Mouse (Mus musculus) brain, embryonic 18.5 days (tissue): ENCODE measurements around the gene Shbg.
A peak's percentile ranks its signal among the peaks of the same experiment; 100 is the strongest.
"Not testable (repeated sequence)": the region's sequence is repeated elsewhere in the genome, so short reads cannot be mapped to it uniquely, and the experiment has no call there.

Experiments
- DNase-seq: peaks from one replicate; pipeline ENCODE4 v3.0.0-alpha.2; 2012; ENCODE audit warnings: low read depth, low spot score

Shbg gene

GRCm38 (mm10) chr11:69632284-69633089 lies 14.8 kb upstream of the Shbg start, which contains the start of gene Fxr2:
Gene Fxr2, plus strand, starts transcription at chr11:69632990.
- DNase-seq = peak; percentile 100

DNA sequence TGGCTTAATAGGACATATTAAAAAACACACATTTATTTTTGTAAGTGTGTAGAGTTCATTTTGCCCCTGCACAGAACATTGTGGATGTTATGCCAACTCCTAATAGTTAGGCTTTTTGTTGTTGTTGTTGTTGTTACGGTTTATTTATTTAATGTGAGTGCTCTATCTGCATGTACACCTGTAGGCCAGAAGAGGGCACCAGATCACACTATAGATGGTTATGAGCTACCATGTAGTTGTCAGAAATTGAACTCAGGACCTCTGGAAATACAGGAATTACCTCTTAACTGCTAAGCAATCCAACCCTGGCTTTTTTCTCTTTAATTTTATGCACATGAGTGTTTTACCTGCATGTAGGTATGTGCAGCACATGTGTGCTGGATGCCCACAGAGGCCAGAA lies 12.1 kb upstream of the Shbg start:
- no peak for DNase-seq

DNA sequence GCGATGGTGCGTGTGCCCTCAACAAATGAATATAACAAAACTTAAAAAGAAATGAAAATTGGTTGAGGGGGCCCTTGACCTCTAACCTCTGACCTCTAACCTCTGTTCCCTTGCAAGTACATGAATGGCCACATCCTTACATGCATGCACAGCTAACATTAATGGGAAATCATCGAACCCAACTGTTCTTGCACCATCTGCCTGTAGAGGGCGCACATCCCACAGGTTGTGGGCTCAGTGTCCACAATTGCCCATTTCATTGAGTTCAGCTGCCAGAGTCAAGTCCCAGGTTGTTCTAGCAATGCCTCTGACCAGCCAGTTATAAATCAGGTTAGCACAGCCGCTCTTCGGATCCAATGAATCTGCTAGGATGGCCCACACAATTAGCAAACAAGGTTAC lies 10.6 kb upstream of the Shbg start:
- DNase-seq = no peak

DNA sequence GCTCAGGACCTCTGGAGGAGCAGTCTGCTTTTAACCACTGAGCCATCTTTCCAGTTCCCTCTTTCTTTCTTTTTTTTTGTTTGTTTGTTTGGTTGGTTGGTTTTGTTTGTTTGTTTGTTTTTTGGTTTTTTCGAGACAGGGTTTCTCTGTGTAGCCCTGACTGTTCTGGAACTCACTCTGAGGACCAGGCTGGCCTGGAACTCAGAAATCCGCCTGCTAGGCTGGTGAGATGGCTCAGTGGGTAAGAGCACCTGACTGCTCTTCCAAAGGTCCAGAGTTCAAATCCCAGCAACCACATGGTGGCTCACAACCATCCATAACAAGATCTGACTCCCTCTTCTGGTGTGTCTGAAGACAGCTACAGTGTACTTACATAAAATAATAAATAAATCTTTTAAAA lies 6.6 kb upstream of the Shbg start:
- not testable (repeated sequence) for DNase-seq

- DNase-seq = no peak
Observed at GRCm38 (mm10) chr11:69623006-69623405, 5.3 kb upstream of the Shbg start.

- DNase-seq = no peak
Observed at GRCm38 (mm10) chr11:69622406-69622805, 4.7 kb upstream of the Shbg start.

- no peak for DNase-seq
Observed at GRCm38 (mm10) chr11:69621571-69622268, 4.0 kb upstream of the Shbg start, which contains the start of gene Sat2. Gene Sat2, plus strand, starts transcription at chr11:69622024.

GRCm38 (mm10) chr11:69620394-69621081 lies 2.8 kb upstream of the Shbg start:
- DNase-seq = no peak

- DNase-seq = no peak
Observed at GRCm38 (mm10) chr11:69616781-69617180, 924 bp downstream of the Shbg start.

GRCm38 (mm10) chr11:69614257-69614588 lies 3.5 kb downstream of the Shbg start:
- not testable (repeated sequence) for DNase-seq

DNA sequence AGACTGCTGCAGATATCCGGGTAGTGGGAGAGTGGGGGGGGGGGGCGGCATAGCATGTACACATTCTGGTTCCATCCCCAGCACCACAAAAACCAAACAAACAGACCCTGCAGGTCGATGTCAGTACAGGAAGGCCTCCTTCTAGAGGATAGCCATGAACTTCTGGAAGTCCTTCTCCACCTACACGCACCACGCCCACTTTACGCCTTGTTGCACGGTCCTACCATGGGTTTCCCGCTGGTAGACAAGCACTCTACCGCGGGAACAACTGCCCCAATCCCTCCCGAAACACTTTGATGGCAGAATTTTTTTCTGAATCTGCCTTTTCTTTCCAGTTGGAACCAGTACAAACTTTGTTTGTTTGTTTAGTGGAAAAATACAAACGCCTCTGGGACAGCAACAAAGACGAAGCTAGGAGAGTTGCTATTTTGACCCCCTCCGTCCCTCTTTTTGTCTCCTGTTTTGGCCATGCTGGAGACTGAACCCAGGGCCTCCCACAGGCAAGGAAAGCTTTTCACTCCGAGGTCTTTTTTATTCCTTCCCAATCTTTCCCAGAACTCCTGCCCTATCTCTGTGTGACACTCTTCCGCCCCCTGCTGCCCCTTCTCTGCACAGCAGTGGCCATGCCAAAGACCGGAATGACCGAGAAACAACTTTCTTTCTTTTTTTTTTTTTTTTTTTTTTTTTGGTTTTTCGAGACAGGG lies 4.0 kb downstream of the Shbg start:
- DNase-seq = no peak

DNA sequence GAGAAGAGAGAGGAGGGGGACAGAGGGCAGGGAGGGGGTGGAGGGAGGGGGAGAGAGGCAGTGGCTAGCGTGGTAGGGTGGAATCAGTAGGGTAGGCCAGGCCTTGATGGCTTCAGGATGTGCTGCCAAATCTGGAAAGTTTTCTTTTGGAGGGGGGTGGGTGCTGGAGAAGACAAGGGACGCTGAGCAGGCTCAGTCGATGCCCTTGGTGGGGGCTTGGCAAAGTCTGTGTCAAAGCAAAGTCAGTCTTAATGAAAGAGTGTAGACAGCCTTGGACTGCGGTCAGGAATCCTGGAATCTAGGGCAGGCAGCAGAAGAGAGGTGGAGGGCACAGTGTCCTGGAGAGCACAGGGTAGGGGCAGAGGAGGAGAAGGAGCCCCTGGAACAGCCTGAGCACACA lies 6.8 kb downstream of the Shbg start:
- DNase-seq = no peak

DNA sequence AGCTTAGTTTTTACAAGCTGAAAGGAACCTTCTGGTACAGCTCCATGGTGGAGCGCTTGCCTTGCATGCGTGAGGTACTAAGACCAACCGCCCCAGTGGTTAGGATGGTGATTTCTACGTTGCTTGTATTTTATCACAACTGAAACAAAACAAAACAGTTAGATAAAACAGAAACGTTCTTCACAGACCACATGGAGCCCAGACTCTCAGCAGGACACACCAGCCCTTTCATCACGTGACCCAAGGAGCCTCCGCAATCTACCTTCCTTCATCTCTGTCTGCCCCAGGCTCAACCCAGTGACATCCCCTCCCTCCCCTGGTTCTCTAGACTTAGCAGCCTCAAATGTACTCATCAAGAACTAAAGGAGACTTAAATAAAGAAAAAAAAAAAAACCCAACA lies 8.3 kb downstream of the Shbg start:
- no peak for DNase-seq

DNA sequence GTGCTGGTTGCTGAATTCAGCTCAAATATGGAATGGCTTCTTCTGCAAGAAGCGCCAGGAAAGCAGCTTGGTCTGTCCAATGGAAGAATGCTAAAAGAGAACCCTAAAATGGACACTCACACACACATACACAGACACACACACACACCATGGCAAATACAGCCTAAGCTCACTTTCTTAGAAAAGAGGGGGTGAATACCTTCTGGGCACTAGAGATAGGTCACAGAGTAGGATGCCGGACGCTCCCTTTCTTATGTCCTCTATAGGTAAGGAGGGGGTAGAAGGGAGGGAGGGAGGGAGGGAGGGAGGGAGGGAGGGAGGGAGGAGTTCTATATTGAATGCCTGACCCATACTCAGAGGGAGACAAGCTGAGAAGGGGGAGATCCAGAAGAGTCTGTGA lies 9.2 kb downstream of the Shbg start:
- no peak for DNase-seq

GRCm38 (mm10) chr11:69606832-69607231 lies 10.9 kb downstream of the Shbg start:
- DNase-seq = no peak

DNA sequence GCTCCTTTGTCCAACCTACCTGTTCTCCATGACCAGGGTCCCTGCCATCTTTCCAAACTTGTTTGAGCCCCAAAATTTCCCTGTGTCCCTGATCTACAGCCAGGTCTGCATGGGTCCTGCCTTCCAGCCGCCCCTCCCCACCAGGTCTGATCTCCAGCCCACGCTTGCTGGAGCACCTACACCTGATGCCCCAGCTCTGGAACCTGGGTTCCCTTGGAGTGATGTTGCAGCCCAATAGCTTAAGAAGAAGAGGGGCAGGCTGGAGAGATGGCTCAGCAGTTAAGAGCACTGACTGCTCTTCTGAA lies 11.3 kb downstream of the Shbg start:
- DNase-seq = no peak

- DNase-seq = peak; percentile 86
Observed at GRCm38 (mm10) chr11:69605726-69606490, 11.8 kb downstream of the Shbg start, which contains the start of gene Atp1b2. Gene Atp1b2, minus strand, starts transcription at chr11:69605942.

GRCm38 (mm10) chr11:69604795-69605664 lies 12.7 kb downstream of the Shbg start:
- no peak for DNase-seq

DNA sequence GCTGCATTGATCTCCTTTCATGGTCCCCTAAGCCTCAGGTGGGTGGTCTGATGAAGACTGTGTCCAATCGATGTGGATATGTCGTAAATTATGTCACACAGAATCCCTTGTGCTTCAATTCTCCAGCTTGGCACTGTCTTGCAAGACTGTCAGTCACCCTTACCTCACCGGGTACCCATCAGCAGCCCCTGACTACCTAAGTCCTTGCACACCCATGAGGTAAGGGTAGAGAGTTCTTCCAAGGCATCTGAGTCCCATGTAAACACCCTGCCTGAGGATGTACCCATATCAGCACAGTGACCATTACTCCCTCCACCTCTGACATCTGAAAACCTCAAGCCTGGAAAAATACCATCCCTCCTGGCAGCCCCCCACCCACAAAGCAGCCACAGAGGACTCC lies 13.4 kb downstream of the Shbg start:
- DNase-seq = no peak

GRCm38 (mm10) chr11:69603516-69603915 lies 14.2 kb downstream of the Shbg start:
- DNase-seq = no peak
